In genomic region chr19:10240654-10241305, GRCm38 (mm10) we compare ENCODE assay signal across 8 mouse cellular contexts. TPM values are rescaled to one million over a fixed set of nuclear protein-coding genes. Genes with fewer than 3 reads are reported as not detected.
DNase-seq lines count a peak whose midpoint lies in the region; TF ChIP-seq lines count a peak whose summit lies in the region.

Myrf (minus strand) TSS chr19:10240748.

- H3K27ac ChIP-seq in MEL (ENCODE audit: control insufficient read depth, low read depth, low read length): no peak within 1 kb of the TSS
- peak within 1 kb of the TSS; percentile 85 for H3K27ac ChIP-seq in hindbrain, embryonic 10.5 days

- TF ChIP-seq EP300 in MEL (IDR thresholded peaks at IDR 0.05; ENCODE audit: low read depth in 1 of 2, low read length in 2 of 2): no peak

- TF ChIP-seq RAD21 in MEL (IDR thresholded peaks at IDR 0.05; ENCODE audit: low read depth, low read length): peak; percentile 11

- TF ChIP-seq CTCF in MEL (IDR thresholded peaks at IDR 0.05 in 2 of 3, conservative IDR thresholded peaks at IDR 0.05 in 1 of 3; ENCODE audit: control insufficient read depth in 1 of 3, insufficient read depth in 1 of 3, low read depth in 2 of 3, low read length in 3 of 3, poor library complexity in 1 of 3, severe bottlenecking in 1 of 3): peak in 2 of 3 experiments; percentile 90 to 100; a peak in 5 of 6 replicates

- no peaks in the 10 kb centered on the region; the same call in 1 of the 2 replicates for H3K79me2 ChIP-seq in MEL (ENCODE audit: control insufficient read depth, insufficient read depth, low read length, poor library complexity)

- H3K27me3 ChIP-seq in MEL (ENCODE audit: control insufficient read depth in 1 of 2, insufficient read depth in 2 of 2, low read length in 2 of 2): 0 out of 4 replicates have a peak, but pooled peaks cover 0 to 2% of the 10 kb centered on the region in 2 experiments
- H3K27me3 ChIP-seq in hindbrain, embryonic 10.5 days (ENCODE audit: insufficient read depth, poor library complexity, severe bottlenecking): peaks cover 19% of the 10 kb centered on the region

- no peaks in the 10 kb centered on the region for H3K36me3 ChIP-seq in MEL (ENCODE audit: control insufficient read depth in 1 of 2, insufficient read depth in 2 of 2, low read length in 2 of 2)
- H3K36me3 ChIP-seq in hindbrain, embryonic 10.5 days: no peaks in the 10 kb centered on the region

- peaks cover 0 to 7% of the 10 kb centered on the region in 2 experiments; a peak in 1 of 4 replicates for H3K4me1 ChIP-seq in MEL (ENCODE audit: control insufficient read depth in 1 of 2, insufficient read depth in 2 of 2, low read length in 2 of 2)
- H3K4me1 ChIP-seq in hindbrain, embryonic 10.5 days (replicated peaks): peaks cover 45% of the 10 kb centered on the region

- TF ChIP-seq POLR2A in MEL (IDR thresholded peaks at IDR 0.05; ENCODE audit: control insufficient read depth in 1 of 2, insufficient read depth in 1 of 2, low read depth in 1 of 2, low read length in 2 of 2, poor library complexity in 1 of 2): no peak

- peak; percentile 71 for DNase-seq in MEL (ENCODE audit: low read depth, low spot score)
- DNase-seq in cerebellum, adult 8-10 months: peak; percentile 56
- peak; percentile 80 for DNase-seq in forelimb bud, embryonic 11.5 days (ENCODE audit: low read depth, low spot score)
- DNase-seq in hindbrain, embryonic 10.5 days (ENCODE audit: low spot score): peak; percentile 86
- DNase-seq in layer of hippocampus, postnatal 10 days (ENCODE audit: low spot score in 2 of 2): peak; percentile 74 to 80
- peak; percentile 85 for DNase-seq in lung, postnatal 10 days
- DNase-seq in ovary, postnatal 14 days (ENCODE audit: low spot score): peak; percentile 80
- DNase-seq in thymus, postnatal 25 days: peak; percentile 70

- H3K9ac ChIP-seq in MEL (ENCODE audit: control insufficient read depth, low read depth, low read length, poor library complexity, severe bottlenecking): peak within 1 kb of the TSS; percentile 57

- peak within 1 kb of the TSS; percentile 37 to 52; a peak in 3 of 4 replicates for H3K4me3 ChIP-seq in MEL (ENCODE audit: control insufficient read depth in 1 of 2, insufficient read depth in 1 of 2, low read depth in 2 of 2, low read length in 2 of 2)
- peak within 1 kb of the TSS; percentile 62 for H3K4me3 ChIP-seq in hindbrain, embryonic 10.5 days

- no peaks in the 10 kb centered on the region for H3K9me3 ChIP-seq in MEL (replicated peaks; ENCODE audit: insufficient read depth, low read length)
- 0 out of 2 replicates have a peak, but pooled peaks cover 3% of the 10 kb centered on the region for H3K9me3 ChIP-seq in hindbrain, embryonic 10.5 days

- 9% methylated on average over 43 of the region's 43 CpGs for WGBS in hindbrain, embryonic 10.5 days

TF ChIP-seq in MEL, 35 proteins besides CTCF, POLR2A, EP300 and RAD21:
- TF ChIP-seq POLR2AphosphoS5 (IDR thresholded peaks at IDR 0.05; ENCODE audit: borderline replicate concordance, low read depth, low read length) (no peak), HCFC1 (IDR thresholded peaks at IDR 0.05; ENCODE audit: low read depth, low read length) (0 out of 2 replicates have a peak, but pooled peaks have one; percentile 30), MAZ (IDR thresholded peaks at IDR 0.05; ENCODE audit: low read depth, low read length) (peak; percentile 93; the same call in 1 of the 2 replicates), UBTF (IDR thresholded peaks at IDR 0.05; ENCODE audit: borderline replicate concordance, insufficient read depth, low read depth, low read length) (0 out of 2 replicates have a peak, but pooled peaks have one; percentile 61), SMC3 (IDR thresholded peaks at IDR 0.05; ENCODE audit: low read depth, low read length) (peak; percentile 63), ZNF384 (IDR thresholded peaks at IDR 0.05; ENCODE audit: low read depth, low read length) (no peak)

RNA-seq across cellular contexts. Expression of gene Myrf, which starts in this region (rescaled TPM):
- 0.20 and 0.23 TPM in 2 replicates for total RNA-seq in MEL (2012; rRNA removed)
- 1 to 10 TPM in 1 of 2 experiments, not detected in 1; 2.7 TPM for polyA plus RNA-seq in MEL (2012; ENCODE audit: insufficient read depth in 1 of 2, insufficient read length in 2 of 2, low read depth in 1 of 2, low replicate concordance in 2 of 2, missing spikeins in 1 of 2)
- 2.1 and 2.7 TPM in 2 replicates for polyA plus RNA-seq in hindbrain, embryonic 10.5 days (2016; fragmentation: Nextera tagmentation; extraction: Ambion mirVana)
- 1 to 10 TPM; 8.0 to 9.5 TPM for total RNA-seq in layer of hippocampus, postnatal 10 days (2021)
